Mouse (Mus musculus) embryonic facial prominence, embryonic 14.5 days (tissue): ENCODE data around the gene Snai1. TPM values are rescaled to one million over a fixed set of nuclear protein-coding genes. Genes with fewer than 3 reads are reported as not detected.

Source experiments
- ATAC-seq: fragments of 200-750 bp; cut with Nextera tagmentation; 2 replicates; pipeline ENCODE4 v1.8.0; 2017; ENCODE audit warnings: low read depth, moderate number of reproducible peaks, moderate TSS enrichment
- DNase-seq: peaks from one replicate; pipeline ENCODE4 v3.0.0-alpha.2; 2015; ENCODE audit warnings: low spot score
- H3K27ac ChIP-seq: fragments of 300-500 bp; sonication (generic); replicated peaks from 2 replicates; pipeline ENCODE4 v1.5.1; 2014; ENCODE audit warnings: low read depth, mild to moderate bottlenecking, low read length, moderate library complexity
- H3K27me3 ChIP-seq: fragments of 300-500 bp; sonication (generic); replicated peaks from 2 replicates; pipeline ENCODE4 v1.6.1; 2014; ENCODE audit warnings: low read length; ENCODE audit not compliant: control insufficient read depth, insufficient read depth
- H3K36me3 ChIP-seq: fragments of 300-500 bp; sonication (generic); 2 replicates; pipeline ENCODE4 v1.6.1; 2014; ENCODE audit warnings: low read length, mixed read lengths; ENCODE audit not compliant: control insufficient read depth, insufficient read depth
- H3K4me1 ChIP-seq: fragments of 300-500 bp; sonication (generic); 2 replicates; pipeline ENCODE4 v1.6.1; 2014; ENCODE audit warnings: antibody characterized with exemption, low read length; ENCODE audit not compliant: control insufficient read depth, insufficient read depth
- H3K4me2 ChIP-seq: fragments of 300-500 bp; sonication (generic); 2 replicates; pipeline ENCODE4 v1.6.1; 2014; ENCODE audit warnings: low read depth, mild to moderate bottlenecking, low read length, moderate library complexity, mixed read lengths
- H3K4me3 ChIP-seq: fragments of 300-500 bp; sonication (generic); 2 replicates; pipeline ENCODE4 v1.5.1; 2014; ENCODE audit warnings: low read depth, mild to moderate bottlenecking, low read length
- H3K9ac ChIP-seq: fragments of 300-500 bp; sonication (generic); 2 replicates; pipeline ENCODE4 v1.6.1; 2014; ENCODE audit warnings: low read depth, mild to moderate bottlenecking, low read length, moderate library complexity, mixed read lengths
- H3K9me3 ChIP-seq: fragments of 300-500 bp; sonication (generic); 2 replicates; pipeline ENCODE4 v1.6.1; 2016; ENCODE audit warnings: low read length; ENCODE audit not compliant: control insufficient read depth
- WGBS: fragments of 180-500 bp; shearing (Covaris S2); extraction: QIAGEN DNeasy Blood & Tissue Kit; methylation state at CpG from one replicate; pipeline ENCODE4 v1.1.7; 2014; 5-methylcytosine and 5-hydroxymethylcytosine counted together
- polyA plus RNA-seq: library from polyadenylated mRNA; unstranded; fragments of >200 nt; fragmentation: Nextera tagmentation; extraction: Ambion mirVana; gene quantifications from 2 replicates; pipeline ENCODE4 v1.2.1, GENCODE M21; 2014

Gene Snai1
- polyA plus RNA-seq, 1 experiment from 2014 or later = 64.1 TPM

- Histone ChIP-seq H3K4me3 (peak overlapping the region; percentile 18), H3K27me3 (no peaks in the 10 kb centered on the region), H3K9me3 (no peaks in the 10 kb centered on the region), H3K27ac (peak overlapping the region; percentile 95), H3K4me2 (peak overlapping the region; percentile 89), H3K4me1 (peaks cover 47% of the 10 kb centered on the region), H3K36me3 (peaks cover 40% of the 10 kb centered on the region), H3K9ac (peak overlapping the region; percentile 77)
- no peak for ATAC-seq
- DNase-seq = peak; percentile 89
- 10% methylated on average over 16 of the region's 16 CpGs for WGBS
These were observed 5.4 kb downstream of the Snai1 start for GRCm38 (mm10) chr2:167543121-167544003.

DNA sequence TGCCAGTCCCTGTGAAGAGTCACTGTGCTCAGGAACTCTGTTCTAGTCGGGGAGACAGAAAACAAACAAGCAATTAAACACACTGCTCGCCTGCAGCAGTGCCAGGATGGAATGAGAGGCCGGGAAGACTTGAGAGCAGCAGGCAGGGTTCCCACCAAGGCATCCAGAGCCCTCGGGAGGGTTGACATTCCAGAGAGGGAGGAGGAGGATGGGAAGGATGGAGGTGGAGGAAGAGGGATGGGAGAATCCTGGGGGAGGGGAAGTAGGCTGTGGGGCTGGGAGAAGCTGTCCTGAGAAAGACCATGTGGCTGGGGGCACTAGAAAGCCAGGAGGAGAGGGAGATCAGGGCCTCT lies 6.0 kb downstream of the Snai1 start:
- H3K9ac ChIP-seq = peak overlapping the region; percentile 48
- H3K9me3 ChIP-seq = no peaks in the 10 kb centered on the region
- H3K27ac ChIP-seq = peak overlapping the region; percentile 95
- DNase-seq = peak; percentile 79
- H3K4me2 ChIP-seq = peak overlapping the region; percentile 89
- no peaks in the 10 kb centered on the region for H3K27me3 ChIP-seq
- H3K4me3 ChIP-seq = no peak overlapping the region
- WGBS = 6% methylated on average over 4 of the region's 4 CpGs
- ATAC-seq = no peak
- H3K36me3 ChIP-seq = peaks cover 37% of the 10 kb centered on the region
- H3K4me1 ChIP-seq = peaks cover 47% of the 10 kb centered on the region

DNA sequence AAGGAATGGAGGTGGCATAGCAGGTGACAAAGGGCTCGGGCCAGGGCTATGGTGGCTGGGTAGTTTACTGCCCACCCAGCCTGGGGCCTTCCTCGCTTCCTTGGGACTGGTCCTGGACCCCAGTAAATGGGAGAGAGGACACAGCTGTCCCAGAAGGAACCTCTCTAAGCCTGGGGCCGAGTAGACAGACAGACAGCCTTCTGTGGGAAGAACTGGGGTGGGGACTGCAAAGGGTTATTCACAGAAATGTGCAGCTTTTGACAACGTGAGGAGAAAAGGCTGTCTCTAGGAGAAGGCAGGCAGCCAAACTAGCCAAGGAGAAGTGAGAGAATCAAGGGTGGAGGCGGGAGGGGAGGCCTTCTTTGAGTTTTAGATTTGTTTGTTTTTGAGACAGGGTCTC lies 6.5 kb downstream of the Snai1 start:
- peak overlapping the region; percentile 95 for H3K27ac ChIP-seq
- no peak overlapping the region for H3K4me3 ChIP-seq
- H3K36me3 ChIP-seq = peaks cover 32% of the 10 kb centered on the region
- DNase-seq (no peak), ATAC-seq (no peak)
- no peaks in the 10 kb centered on the region for H3K27me3 ChIP-seq
- 37% methylated on average over 5 of the region's 5 CpGs for WGBS
- H3K4me1 ChIP-seq = peaks cover 47% of the 10 kb centered on the region
- no peak overlapping the region for H3K9ac ChIP-seq
- no peak overlapping the region for H3K4me2 ChIP-seq
- H3K9me3 ChIP-seq = no peaks in the 10 kb centered on the region

DNA sequence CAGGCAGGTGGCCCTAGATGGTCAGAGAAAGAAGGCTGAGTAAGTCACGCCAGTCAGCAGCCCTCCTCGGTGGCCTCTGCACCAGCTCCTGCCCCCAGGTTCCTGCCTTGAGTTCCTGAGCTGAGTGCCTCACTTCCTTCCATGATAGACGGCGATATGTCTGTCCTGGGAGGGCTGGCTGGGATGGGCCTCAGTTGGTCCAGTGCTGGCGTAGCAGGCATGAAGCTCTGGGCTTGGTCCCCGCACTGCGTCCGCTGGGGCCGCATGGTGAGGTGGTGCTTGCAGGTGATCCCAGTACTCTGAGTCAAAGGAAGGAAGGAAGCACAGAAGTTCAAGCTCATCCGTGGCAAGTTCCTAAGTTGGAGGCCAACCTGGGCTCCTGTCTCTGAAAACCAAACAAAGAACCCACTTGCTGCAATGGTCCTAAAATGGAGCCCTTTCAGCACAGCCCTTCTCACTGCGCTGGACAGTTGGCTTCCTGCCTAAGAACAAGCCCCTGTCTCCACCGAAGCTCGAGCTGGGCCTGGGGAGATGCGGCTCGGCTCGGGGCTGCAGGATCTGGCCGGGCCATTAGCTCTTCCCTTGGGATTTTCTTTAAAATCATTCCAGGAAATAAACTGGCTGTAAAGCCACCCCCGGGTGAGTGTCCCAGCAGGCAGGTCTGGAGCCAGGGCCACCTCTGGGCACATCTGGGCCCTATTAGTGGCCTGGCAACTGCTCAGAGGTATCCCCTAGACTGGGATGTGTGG lies 8.6 kb downstream of the Snai1 start:
- WGBS = 58% methylated on average over 17 of the region's 18 CpGs
- Histone ChIP-seq H3K4me2 (no peak overlapping the region), H3K27me3 (no peaks in the 10 kb centered on the region), H3K27ac (peak overlapping the region; percentile 45), H3K36me3 (peaks cover 15% of the 10 kb centered on the region), H3K4me3 (no peak overlapping the region), H3K9ac (no peak overlapping the region), H3K4me1 (peaks cover 37% of the 10 kb centered on the region), H3K9me3 (no peaks in the 10 kb centered on the region)
- no peak for ATAC-seq
- no peak for DNase-seq

- Histone ChIP-seq H3K4me3 (no peak overlapping the region), H3K4me2 (no peak overlapping the region), H3K36me3 (peaks cover 7% of the 10 kb centered on the region; the same call in 1 of the 2 replicates), H3K9me3 (no peaks in the 10 kb centered on the region), H3K27me3 (no peaks in the 10 kb centered on the region), H3K4me1 (peaks cover 29% of the 10 kb centered on the region), H3K27ac (0 out of 2 replicates have a peak overlapping the region, but pooled peaks have one; percentile 45), H3K9ac (no peak overlapping the region)
- DNase-seq (no peak), ATAC-seq (no peak)
- 75% methylated on average over 8 of the region's 8 CpGs for WGBS
These were observed 9.4 kb downstream of the Snai1 start for GRCm38 (mm10) chr2:167547444-167547843.

GRCm38 (mm10) chr2:167548961-167549360 lies 11.0 kb downstream of the Snai1 start:
- H3K27me3 ChIP-seq = no peaks in the 10 kb centered on the region

DNA sequence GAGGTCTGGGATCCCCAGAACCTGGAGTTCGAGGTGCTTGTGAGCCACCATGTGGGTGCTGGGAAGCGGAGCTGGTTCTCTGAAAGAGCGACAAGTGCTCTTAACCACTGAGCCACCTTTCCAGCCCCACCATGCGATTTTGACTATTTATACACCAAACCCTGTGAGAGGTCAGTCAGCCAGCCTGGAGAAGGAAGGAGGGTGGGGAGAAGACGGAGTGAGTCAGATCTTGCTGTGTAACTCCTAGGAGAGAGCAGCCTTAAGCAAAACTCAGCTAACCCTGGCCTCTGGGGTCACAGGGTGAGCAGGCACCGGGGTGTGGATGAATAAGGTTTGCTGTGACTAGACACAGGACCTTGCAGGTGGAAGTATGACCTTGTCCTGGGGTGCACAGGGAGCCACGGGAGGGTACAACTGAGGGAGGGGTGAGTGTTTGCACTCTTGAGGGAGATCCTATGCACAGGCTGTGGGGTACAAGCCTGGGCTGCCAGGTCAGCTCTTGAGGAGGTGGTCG lies 12.4 kb downstream of the Snai1 start:
- H3K4me3 ChIP-seq = no peak overlapping the region
- H3K9me3 ChIP-seq = no peaks in the 10 kb centered on the region
- H3K27me3 ChIP-seq = no peaks in the 10 kb centered on the region
- 58% methylated on average over 8 of the region's 8 CpGs for WGBS
- DNase-seq = no peak
- no peak overlapping the region for H3K4me2 ChIP-seq
- no peak overlapping the region for H3K27ac ChIP-seq
- H3K9ac ChIP-seq = 0 out of 2 replicates have a peak overlapping the region, but pooled peaks have one; percentile 14
- H3K4me1 ChIP-seq = peaks cover 12% of the 10 kb centered on the region; the same call in 1 of the 2 replicates
- no peak for ATAC-seq
- no peaks in the 10 kb centered on the region for H3K36me3 ChIP-seq

More at GRCm38 (mm10) chr2:167548961-167549360, 11.0 kb downstream of the Snai1 start:
- Histone ChIP-seq H3K4me3 (no peak overlapping the region), H3K4me2 (no peak overlapping the region), H3K27ac (peak overlapping the region; percentile 21; the same call in 1 of the 2 replicates), H3K36me3 (no peaks in the 10 kb centered on the region), H3K4me1 (peaks cover 21% of the 10 kb centered on the region), H3K9me3 (no peaks in the 10 kb centered on the region), H3K9ac (no peak overlapping the region; the same call in 1 of the 2 replicates)
- no peak for ATAC-seq
- no peak for DNase-seq
- 73% methylated on average over 7 of the region's 7 CpGs for WGBS

DNA sequence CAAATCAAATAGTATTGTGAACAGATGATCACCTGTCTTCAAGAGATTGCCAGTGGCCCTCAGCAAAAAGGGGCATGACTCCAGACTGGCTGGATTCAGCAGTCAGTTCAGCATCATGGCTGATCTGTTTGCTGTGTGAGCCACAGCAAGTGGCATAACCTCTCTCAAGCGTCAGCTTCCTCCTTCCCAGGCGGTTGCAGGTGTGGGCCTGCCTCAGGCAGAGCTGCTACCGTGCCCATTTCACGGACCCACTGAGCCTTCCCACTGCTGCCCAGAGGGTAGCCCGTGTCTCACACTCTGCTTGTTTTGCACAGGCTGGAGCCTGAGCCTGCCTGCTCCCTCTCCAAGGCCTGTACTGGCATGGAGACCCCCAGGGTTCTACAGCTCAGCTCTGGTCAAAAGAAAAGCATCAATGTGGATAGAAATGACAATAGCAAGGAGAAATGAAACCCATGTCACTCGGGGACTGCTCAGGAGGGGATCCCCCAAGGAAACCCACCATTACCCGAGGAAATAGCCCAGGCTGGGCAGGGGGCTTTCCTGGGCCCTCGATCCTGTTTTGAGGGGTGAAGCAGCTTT lies 13.4 kb downstream of the Snai1 start:
- Histone ChIP-seq H3K36me3 (no peaks in the 10 kb centered on the region), H3K9me3 (no peaks in the 10 kb centered on the region), H3K9ac (no peak overlapping the region), H3K27me3 (no peaks in the 10 kb centered on the region), H3K4me2 (no peak overlapping the region), H3K4me3 (no peak overlapping the region), H3K27ac (no peak overlapping the region), H3K4me1 (peaks cover 11% of the 10 kb centered on the region; the same call in 1 of the 2 replicates)
- DNase-seq (no peak), ATAC-seq (no peak)
- WGBS = 62% methylated on average over 8 of the region's 8 CpGs
